Mouse (Mus musculus): ENCODE measurements around the gene Tmem273.

GRCm38 (mm10) chr14:32835181-32835580, 49.4 kb downstream of the Tmem273 start:
- TF ChIP-seq CTCF (IDR thresholded peaks at IDR 0.05; ENCODE audit: borderline replicate concordance, insufficient read depth, low read depth, low read length) (no peak), POLR2A (IDR thresholded peaks at IDR 0.05; ENCODE audit: borderline replicate concordance, insufficient read depth, low read length) (no peak)
